Mouse (Mus musculus): ENCODE measurements around the gene Dtnbp1. TPM values are rescaled to one million over a fixed set of nuclear protein-coding genes. Genes with fewer than 3 reads are reported as not detected.

The Dtnbp1 gene
- polyA plus RNA-seq, 1 experiment, result 24.2 TPM

DNA sequence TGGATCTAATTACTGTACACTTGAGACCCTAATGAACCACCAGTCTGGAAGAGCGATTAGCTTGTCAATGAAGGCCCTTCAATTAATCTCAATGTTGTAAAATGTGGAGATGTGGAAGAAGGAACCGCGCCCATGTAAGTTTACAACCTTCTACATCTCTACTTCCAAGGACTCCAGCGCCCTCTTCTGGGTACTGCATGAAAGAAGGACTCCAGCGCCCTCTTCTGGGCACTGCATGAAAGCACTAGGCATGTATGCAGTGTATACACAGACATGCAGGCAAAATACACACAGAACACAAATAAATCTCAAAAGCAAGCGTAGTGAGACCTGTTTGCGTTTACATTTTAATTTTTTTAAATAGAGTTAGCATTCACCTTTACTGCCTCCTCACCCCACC lies 6.2 kb upstream of the Dtnbp1 start:
- TF ChIP-seq GATA1 (IDR thresholded peaks at IDR 0.05; ENCODE audit: low read length), result no peak

DNA sequence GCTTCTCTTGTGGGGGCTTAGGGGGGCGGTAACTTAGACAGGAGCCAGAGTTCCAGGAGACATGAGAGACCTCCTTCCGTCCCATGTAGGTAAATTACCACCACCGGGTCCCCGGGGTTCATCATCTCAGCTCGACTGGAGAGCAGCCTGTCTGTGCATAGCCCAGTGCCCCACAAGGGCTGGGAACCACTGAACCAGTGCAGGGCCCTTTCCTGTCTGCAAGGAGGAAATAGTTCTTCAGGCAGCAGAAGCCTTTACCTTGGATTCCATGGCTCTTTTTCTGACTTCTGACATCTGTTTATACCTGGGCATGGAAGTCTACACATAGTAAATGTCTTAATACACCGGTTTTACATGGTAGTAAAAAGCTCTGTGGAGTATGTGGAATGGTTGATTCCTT lies 5.8 kb upstream of the Dtnbp1 start:
- no peak for TF ChIP-seq GATA1 (IDR thresholded peaks at IDR 0.05; ENCODE audit: low read length)

DNA sequence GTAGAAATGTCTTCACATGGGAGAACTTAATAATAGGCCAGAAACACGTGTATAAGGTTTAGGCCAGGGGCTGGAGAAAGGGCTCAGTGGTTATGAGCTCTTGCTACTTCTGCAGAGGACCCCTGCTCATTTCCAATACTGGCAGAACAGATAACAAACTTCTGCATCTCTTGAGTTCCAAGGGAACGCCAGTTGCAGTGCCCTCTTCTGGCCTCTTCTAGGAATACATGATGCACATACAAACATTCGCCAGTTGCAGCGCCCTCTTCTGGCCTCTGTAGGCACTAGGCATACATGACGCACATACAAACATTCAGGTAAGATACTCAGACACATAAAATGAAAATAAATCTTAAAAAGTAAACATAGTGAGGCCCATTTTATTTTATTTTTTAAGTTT lies 4.5 kb upstream of the Dtnbp1 start:
- TF ChIP-seq GATA1 (IDR thresholded peaks at IDR 0.05; ENCODE audit: low read length), result no peak

DNA sequence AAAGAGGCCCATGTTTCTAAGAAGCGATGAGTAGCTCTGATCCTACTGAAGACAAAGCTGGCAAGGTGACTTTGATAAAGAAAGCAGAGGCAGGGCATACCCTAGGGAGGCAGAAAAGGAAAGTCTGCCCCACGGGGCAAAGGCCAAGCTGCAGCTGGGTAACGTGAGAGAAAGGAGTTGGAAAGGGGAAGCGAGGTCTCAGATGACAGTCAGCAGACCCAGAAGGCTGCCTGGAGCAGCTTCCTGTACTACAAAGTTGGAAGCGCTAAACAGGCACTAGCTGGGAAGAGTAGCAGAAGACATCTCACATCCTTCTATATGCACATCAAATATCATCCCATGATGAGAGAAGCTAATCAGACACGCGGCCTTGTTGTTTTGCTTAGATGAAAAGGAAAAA lies 3.9 kb upstream of the Dtnbp1 start:
- no peak for TF ChIP-seq GATA1 (IDR thresholded peaks at IDR 0.05; ENCODE audit: low read length)

DNA sequence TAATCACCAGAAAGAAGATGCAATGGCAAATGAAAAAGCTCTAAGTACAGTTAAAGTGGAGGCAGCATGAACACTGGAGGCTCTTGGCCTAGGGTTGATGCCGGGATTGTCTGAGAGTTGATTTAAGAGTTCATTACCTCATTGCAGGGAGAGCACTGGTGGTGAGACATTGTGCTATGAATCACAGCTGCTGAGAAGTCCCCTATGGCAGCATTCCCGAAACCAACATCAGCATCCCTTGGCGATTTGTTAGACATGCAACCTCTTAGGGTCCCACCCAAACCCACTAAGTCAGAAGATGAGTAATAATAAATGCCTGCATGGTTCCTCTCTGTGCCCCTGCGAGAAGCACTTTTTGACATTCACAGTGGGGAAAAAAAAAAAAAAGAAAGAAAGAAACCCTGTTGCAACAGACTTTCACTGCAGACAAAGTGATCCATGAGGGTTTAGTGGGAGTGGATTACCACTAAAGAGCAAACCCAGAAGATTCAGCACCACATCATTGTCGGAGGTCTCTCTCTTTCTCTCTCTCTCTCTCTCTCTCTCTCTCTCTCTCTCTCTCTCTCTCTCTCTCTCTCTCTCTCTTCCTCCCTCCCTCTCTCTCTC lies 3.1 kb upstream of the Dtnbp1 start:
- TF ChIP-seq GATA1 (IDR thresholded peaks at IDR 0.05; ENCODE audit: low read length), result no peak

DNA sequence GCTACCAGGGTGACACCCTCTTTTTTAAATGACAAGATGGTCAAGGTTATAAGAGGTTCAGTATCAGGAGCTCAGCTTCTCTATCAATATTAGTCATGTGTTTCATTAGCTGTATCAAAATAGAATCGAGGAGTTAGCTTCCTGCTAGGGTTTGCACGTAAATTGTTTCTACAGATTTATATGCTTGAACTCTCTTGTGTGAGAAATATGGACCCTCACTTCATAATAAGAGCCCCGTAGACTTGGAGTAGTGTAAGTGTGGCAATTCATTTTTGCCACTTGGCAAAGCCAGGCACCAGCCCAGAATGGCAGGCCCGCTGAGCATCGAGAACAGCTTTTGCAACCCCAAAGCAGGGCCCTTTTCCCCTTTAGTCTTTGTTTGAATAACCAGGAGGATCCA lies 1.1 kb upstream of the Dtnbp1 start:
- no peak for TF ChIP-seq GATA1 (IDR thresholded peaks at IDR 0.05; ENCODE audit: low read length)

DNA sequence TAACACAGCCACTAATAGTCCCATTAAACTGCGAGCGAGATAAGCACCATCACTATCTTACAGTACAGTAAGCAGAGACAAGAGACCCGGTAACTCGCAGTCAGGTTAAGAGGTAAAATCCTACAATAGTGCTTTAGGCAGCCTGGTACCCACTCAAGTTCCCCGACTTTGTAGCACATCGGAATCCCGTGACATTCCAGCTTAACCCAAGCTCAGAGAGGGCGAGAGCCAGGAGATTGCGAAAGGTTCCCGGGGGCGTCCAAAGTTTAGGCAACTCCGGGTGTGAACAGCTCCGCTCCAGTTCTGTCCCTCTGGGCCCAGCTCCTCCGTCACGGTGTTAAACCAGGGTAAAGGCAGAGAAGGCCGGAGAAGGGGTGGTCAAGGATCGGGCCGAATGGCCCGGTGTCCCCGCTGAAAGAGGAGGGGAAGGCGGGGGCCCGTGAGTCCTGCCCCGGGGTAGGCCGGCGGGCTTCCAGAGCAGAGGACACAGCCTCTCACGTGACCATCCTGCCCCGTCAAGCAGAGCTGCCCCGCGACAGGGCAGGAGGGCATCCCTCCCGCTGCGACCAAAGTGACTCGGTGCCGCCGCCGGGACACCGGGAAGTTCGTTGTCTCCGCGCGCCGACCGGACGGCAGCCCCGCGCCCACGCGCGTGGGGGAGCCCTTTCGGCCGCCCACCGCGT lies 578 bp downstream of the Dtnbp1 start:
- TF ChIP-seq GATA1 (IDR thresholded peaks at IDR 0.05; ENCODE audit: low read length), result no peak

DNA sequence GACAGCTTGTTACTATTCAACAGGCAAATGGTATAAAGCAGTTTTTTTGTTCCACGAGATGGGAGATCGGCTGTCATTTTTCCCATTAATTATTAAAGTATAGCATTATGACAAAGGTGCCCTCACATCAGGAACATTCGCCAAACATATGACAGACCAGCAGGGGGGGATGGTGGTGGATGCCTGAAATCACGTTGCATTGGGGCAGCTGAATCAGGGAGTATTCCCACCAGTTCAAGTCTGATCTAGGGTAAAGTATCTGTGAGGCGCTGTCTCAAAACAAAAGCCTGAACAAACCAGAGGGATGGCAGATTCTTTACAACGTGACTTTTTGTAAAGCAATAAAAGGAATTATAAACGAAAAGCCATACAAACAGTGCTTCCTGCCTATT lies 1.1 kb downstream of the Dtnbp1 start:
- TF ChIP-seq GATA1 (IDR thresholded peaks at IDR 0.05; ENCODE audit: low read length), result no peak

DNA sequence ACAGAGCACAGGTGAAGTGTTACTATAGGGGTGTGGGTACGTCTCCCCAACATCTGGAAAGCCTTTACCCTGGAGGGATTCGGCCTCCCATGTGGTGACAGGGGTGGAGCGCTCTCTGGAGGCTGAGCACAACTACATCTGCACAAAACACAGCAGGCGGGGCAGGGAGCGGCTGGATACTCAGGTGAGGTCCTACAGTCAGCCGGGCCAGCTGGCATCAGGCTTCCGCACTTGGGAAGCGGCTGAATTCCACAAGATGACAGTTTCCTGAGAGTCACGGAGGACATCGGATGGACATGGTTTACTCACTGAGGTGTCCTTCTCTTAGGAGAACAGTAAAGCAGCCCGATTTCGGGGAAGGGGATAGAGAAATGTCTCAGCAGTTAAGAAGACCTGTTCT lies 2.7 kb downstream of the Dtnbp1 start:
- no peak for TF ChIP-seq GATA1 (IDR thresholded peaks at IDR 0.05; ENCODE audit: low read length)

DNA sequence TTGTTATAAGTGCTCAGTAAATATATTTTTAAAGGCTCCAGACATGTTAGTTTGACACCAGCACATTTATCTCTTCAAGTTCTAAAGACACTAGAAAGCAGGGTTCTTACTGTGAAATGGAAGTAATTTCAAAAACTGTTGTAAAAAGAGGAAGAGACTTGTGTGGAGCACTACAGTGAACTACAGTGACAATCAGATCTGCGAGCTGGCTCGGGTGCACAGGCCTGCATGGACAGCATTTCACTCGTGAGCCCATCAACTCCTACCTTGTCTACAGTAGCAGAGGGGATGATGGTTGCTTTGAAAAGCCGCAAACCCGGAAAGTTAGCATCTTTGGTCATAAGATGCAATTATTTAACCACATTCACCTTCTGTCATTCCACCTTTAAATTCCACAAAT lies 5.6 kb downstream of the Dtnbp1 start:
- no peak for TF ChIP-seq GATA1 (IDR thresholded peaks at IDR 0.05; ENCODE audit: low read length)

DNA sequence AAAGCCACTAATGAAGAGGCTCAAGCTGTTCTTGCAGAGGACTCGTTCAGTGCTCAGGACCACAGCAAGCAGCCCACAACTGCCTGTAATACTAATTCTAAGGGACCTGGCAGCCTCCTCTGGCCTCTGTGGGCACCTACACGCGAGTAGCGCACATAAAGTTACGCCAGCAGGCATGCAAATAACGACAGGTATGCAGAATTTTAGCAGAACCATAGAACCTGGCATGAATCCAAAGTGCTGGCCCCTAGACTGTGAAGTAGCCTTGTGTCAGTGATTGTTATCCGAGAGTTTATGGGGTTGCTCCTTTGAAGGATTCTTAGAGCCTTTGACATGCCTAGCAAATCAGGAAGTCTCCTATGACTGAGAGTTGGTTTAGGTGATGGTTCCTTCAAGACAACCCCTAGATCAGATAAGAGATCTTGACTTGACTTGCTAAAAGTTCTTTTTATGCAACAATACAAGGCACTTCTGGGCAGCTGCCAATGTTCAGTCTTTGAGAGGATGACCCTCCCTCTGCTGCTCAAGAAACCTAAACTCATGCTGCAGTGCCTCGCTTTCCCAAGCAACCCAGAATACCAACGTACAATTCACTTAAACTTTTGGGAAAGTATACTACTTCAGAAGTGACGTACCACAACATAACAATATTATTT lies 9.3 kb downstream of the Dtnbp1 start:
- no peak for TF ChIP-seq GATA1 (IDR thresholded peaks at IDR 0.05; ENCODE audit: low read length)

DNA sequence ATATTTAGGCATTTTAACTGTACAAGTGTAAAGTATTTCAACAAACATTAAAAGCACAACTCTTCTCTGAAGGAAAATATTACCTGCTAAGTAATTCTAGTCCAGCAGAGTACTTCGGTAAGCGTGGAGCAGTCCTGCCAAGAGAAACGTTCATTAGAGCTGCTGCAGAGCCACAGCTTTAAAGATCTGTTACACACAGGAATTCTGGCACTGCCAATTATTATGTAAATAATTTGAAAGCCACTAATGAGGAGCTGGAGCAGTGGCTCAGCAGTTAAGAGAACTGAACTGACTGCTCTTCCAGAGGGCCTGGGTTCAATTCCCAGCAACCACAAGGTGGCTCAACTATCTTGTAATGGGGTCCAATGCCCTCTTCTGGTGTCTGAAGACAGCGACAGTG lies 10.0 kb downstream of the Dtnbp1 start:
- no peak for TF ChIP-seq GATA1 (IDR thresholded peaks at IDR 0.05; ENCODE audit: low read length)

DNA sequence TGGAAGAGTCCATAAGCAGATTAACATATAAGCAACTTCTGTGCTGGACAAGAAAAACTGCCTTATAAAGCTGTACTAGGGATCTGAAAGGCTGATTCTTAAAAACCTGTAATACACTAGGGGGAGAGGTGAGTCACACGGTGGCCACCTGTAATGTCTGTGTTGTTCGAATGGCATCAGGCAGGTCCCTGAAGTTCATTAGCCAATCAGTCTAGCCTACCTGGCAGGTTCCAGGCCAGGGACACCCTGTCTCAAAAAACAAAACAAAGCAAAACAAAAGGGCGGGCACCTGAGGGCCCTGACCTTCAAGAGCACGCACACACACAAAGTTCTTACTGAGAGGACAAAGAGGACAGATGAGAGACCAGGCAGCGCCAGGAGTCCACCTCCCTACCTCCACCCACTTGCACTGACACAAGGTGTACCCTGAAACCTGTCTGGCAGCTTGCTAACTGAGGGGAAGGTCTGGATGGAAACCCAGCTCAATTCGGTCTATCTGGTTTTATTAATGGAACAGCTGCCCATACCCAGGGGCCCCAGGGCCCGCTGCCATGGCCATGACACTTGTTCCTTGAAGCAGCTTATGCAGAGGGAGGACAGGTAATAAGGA lies 11.8 kb downstream of the Dtnbp1 start:
- no peak for TF ChIP-seq GATA1 (IDR thresholded peaks at IDR 0.05; ENCODE audit: low read length)

DNA sequence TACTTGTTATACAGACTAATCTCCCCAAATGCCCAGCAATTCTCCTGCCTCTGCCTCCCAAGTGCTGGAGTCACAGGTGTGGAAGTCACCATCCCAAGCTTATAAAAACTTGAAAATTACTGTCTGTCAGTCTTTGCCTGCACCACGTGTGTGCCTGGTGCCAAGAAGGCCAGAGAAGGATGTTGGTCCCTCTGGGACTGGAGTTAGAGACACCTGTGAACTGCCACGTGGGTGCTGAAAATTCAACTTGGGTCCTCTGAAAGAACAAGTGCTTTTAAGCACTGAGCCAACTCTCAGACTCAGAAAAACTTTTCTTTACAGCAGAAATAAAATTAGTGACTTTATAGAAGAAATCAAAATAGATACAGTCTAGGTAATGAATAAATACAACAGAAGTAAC lies 15.6 kb downstream of the Dtnbp1 start:
- no peak for TF ChIP-seq GATA1 (IDR thresholded peaks at IDR 0.05; ENCODE audit: low read length)

DNA sequence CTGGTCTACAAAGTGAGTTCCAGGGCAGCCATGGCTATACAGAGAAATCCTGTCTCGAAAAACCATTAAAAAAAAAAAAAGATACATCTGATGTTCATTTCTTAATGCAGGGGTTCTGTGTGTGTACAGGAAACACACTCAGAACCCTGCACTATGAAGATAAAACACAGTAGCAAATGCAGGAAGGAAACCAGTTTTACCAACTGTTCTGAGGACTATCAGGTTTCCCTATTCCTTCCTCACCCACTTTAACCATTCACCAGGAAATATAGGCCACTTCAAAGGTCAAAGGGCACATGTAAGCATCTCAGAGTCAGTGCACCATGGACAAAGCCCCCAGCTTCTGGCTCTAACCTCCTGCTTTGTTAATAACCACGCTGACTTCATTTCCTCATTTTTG lies 16.6 kb downstream of the Dtnbp1 start:
- no peak for TF ChIP-seq GATA1 (IDR thresholded peaks at IDR 0.05; ENCODE audit: low read length)

DNA sequence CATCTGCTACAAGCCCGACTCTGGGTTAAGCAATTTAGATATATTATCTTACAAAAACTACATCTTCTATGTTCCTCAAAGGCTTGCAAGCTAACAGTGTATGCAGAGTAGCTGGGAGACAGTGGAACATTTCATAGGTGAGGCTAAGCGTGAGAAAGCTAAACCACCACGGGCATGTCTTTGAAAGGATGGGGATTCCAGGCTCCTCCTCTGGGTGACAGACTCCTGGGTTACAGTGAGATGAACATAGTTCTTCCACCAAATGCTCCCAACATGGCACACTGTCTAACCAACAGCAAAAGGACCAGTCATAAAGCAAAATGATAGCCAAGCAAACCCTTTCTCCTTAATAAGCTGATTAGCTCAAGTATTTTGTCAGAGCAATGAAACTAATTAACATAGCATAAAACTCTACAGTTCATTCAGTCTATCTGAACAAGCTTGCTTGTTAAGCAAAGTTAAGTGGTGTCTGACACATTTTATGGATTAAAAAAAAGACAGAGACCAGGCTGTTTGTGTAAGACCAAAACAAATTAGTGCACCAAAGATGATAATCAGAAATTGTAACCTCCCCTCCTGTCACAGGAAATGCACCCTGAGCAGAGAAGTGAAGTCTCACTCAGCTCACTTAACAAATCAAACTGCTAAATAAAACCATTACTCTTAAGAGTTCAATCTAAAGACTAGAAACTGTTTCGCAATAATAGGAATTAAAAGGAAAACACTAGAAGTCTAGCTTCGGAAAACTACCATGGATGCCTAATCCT lies 18.1 kb downstream of the Dtnbp1 start:
- no peak for TF ChIP-seq GATA1 (IDR thresholded peaks at IDR 0.05; ENCODE audit: low read length)
